In the genomic region with DNA sequence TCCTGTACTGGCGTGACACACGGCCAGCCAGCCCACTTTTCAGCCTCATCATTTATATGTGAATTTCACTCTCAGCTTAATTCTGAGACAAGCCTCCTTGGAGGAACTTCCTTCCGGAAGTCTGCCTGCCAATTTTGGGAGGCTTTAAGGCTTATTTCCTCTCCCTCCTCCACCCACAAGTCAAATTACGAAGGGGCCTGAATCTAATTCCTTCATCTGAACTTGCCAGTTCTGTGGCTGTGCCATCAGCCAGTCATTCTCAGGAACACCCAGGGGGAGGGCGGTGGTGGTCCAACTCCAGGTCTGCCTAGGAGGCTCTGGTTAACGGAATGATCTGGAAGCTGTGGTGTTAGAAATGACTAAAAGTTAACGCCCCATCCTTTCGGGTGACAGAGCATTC, we compare ENCODE assay signal across 12 mouse cellular contexts.
DNase-seq lines count a peak whose midpoint lies in the region; ATAC-seq and TF ChIP-seq lines count a peak whose summit lies in the region.
"Had no signal": no experiment of that assay in that cellular context is flagged by ENCODE, and none has a peak within 500 bp of the region (broad histone marks: within the 10 kb centered on the region; RNA-seq: fewer than 3 reads in every experiment).

No protein-coding gene starts in this region.

- ATAC-seq in kidney, postnatal 0 days (replicated peaks; ENCODE audit: low FRiP score, low read depth) = no peak
- no peak for ATAC-seq in kidney, embryonic 14.5 days (ENCODE audit: low FRiP score, low TSS enrichment)
- ATAC-seq: liver, embryonic 12.5 days had no signal

- H3K27me3 ChIP-seq in kidney, postnatal 0 days (ENCODE audit: insufficient read depth, low read length) = no peaks in the 10 kb centered on the region
- no peaks in the 10 kb centered on the region for H3K27me3 ChIP-seq in kidney, embryonic 14.5 days (ENCODE audit: control insufficient read depth, insufficient read depth, low read length)
- H3K27me3 ChIP-seq: heart, embryonic 13.5 days; liver, embryonic 12.5 days had no signal

- no peak for DNase-seq in gastrocnemius, adult 2 months
- DNase-seq in gastrocnemius, adult 8-10 months (ENCODE audit: low spot score in 2 of 2) = no peak
- DNase-seq in kidney, postnatal 0 days (ENCODE audit: low spot score) = peak; percentile 40
- peak; percentile 35 for DNase-seq in lung, postnatal 10 days
- no peak for DNase-seq in lung, postnatal 36 days
- no peak for DNase-seq in cerebellum, postnatal 10 days
- DNase-seq in cerebellum, adult 11-12 months = no peak
- DNase-seq: adrenal gland, adult 8-10 months had no signal

- peaks cover 15% of the 10 kb centered on the region for H3K4me1 ChIP-seq in kidney, postnatal 0 days (replicated peaks; ENCODE audit: insufficient read depth, low read length)
- H3K4me1 ChIP-seq in kidney, embryonic 14.5 days (ENCODE audit: control insufficient read depth, insufficient read depth, low read length) = 0 out of 2 replicates have a peak, but pooled peaks cover 3% of the 10 kb centered on the region
- H3K4me1 ChIP-seq: liver, embryonic 12.5 days had no signal

- WGBS in kidney, postnatal 0 days = 48% methylated on average over 8 of the region's 8 CpGs
- WGBS in kidney, embryonic 14.5 days = 62% methylated on average over 8 of the region's 8 CpGs

- intact Hi-C loops in gastrocnemius, adult 2 months (cut with DNase I) = loop anchor here (1.0 to 10.0 kb wide), 4 partner anchors 79 to 1496 kb away; a partner anchor contains a TSS

- TF ChIP-seq CTCF in gastrocnemius, adult 2 months (IDR thresholded peaks at IDR 0.05) = no peak
- TF ChIP-seq CTCF in kidney, postnatal 0 days (IDR thresholded peaks at IDR 0.05; ENCODE audit: low read depth) = no peak

- no peaks in the 10 kb centered on the region for H3K36me3 ChIP-seq in kidney, postnatal 0 days (ENCODE audit: insufficient read depth, low read length)
- H3K36me3 ChIP-seq in kidney, embryonic 14.5 days (ENCODE audit: control insufficient read depth, insufficient read depth, low read length) = no peaks in the 10 kb centered on the region
- H3K36me3 ChIP-seq: forebrain, embryonic 12.5 days; heart, embryonic 13.5 days; liver, embryonic 12.5 days had no signal

- H3K4me2 ChIP-seq in kidney, postnatal 0 days (ENCODE audit: low read length) = peak overlapping the region; percentile 10; the same call in 1 of the 2 replicates
- H3K4me2 ChIP-seq in kidney, embryonic 14.5 days (replicated peaks; ENCODE audit: low read depth, low read length) = no peak overlapping the region
- H3K4me2 ChIP-seq: forebrain, embryonic 12.5 days; liver, embryonic 12.5 days had no signal

- 0 out of 2 replicates have a peak overlapping the region, but pooled peaks have one; percentile 32 for H3K27ac ChIP-seq in gastrocnemius, adult 2 months
- no peak overlapping the region for H3K27ac ChIP-seq in kidney, postnatal 0 days
- H3K27ac ChIP-seq in kidney, embryonic 14.5 days (ENCODE audit: low read depth, low read length) = no peak overlapping the region
- H3K27ac ChIP-seq: forebrain, embryonic 12.5 days; heart, embryonic 13.5 days; liver, embryonic 12.5 days had no signal

- H3K9ac ChIP-seq in kidney, postnatal 0 days (ENCODE audit: low read depth, low read length) = no peak overlapping the region
- no peak overlapping the region for H3K9ac ChIP-seq in kidney, embryonic 14.5 days (ENCODE audit: low read depth, low read length)
- H3K9ac ChIP-seq: forebrain, embryonic 12.5 days; heart, embryonic 13.5 days; liver, embryonic 12.5 days had no signal

- no peak overlapping the region for H3K4me3 ChIP-seq in gastrocnemius, adult 2 months
- no peak overlapping the region for H3K4me3 ChIP-seq in kidney, postnatal 0 days (replicated peaks; ENCODE audit: low read depth, low read length)
- no peak overlapping the region for H3K4me3 ChIP-seq in kidney, embryonic 14.5 days (ENCODE audit: low read length)
- H3K4me3 ChIP-seq: forebrain, embryonic 12.5 days; heart, embryonic 13.5 days; liver, embryonic 12.5 days had no signal

- H3K9me3 ChIP-seq in kidney, postnatal 0 days (replicated peaks; ENCODE audit: low read length) = no peaks in the 10 kb centered on the region
- H3K9me3 ChIP-seq in kidney, embryonic 14.5 days (ENCODE audit: control insufficient read depth, low read length) = no peaks in the 10 kb centered on the region
- H3K9me3 ChIP-seq: forebrain, embryonic 12.5 days; heart, embryonic 13.5 days; liver, embryonic 12.5 days had no signal

Comparison
In these comparisons a context has a peak if more than half of its experiments do, and no peak if none do; other contexts are left out.
1. DNase-seq: peak in kidney, postnatal 0 days (single experiment) and lung, postnatal 10 days (single experiment); none in gastrocnemius, adult 2 months (single experiment), gastrocnemius, adult 8-10 months (0 of 2), lung, postnatal 36 days (single experiment), cerebellum, postnatal 10 days (0 of 2) and cerebellum, adult 11-12 months (single experiment).